Mouse (Mus musculus): ENCODE measurements around the gene Vmn1r20. TPM values are rescaled to one million over a fixed set of nuclear protein-coding genes. Genes with fewer than 3 reads are reported as not detected.
"Not testable (repeated sequence)": the region's sequence is repeated elsewhere in the genome, so short reads cannot be mapped to it uniquely, and the experiment has no call there.

Gene Vmn1r20
- not detected for total RNA-seq (2021)

DNA sequence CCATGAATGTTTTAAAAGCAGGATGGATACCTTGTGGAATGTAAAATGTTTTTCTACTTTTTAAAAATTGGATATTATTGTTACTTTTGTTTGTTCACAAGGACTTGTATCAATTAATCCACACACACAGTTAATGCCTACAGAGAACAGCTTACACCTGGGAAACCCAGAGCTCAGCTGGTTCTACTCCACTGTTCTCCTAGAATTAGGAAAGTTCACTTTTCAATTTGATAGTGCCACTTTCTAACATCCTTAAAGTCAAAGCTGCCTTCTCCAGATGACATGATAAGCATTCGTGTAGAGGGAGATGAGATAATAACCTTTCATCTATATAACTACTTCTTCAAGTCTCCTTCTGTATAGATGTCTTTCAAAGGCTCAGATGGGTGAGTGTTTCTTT is at the start of gene Vmn1r20:
TSS of gene Vmn1r20 (plus strand) at position 301 of the 400 bp plus-strand sequence.
- intact Hi-C loops (cut with DNase I) = no loop called here
- DNase-seq (ENCODE audit: low spot score) = no peak

DNA sequence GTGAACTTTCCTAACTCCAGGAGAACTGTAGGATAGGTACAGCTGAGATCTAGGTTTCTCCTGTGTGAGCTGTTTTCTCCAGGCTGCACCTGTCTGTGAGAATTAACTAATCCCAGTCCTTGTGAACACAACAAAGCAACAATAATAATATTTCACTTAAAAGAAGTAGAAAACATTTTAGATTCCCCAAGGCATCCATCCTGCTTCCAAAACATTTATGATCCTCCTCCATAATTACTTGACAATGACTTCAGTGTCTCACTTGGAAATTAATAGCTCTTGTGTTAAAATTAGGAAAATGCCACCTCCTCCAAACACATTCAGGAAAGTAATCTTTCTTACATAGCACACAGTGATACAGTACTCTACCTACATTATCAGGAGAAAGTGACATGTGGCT is 33.0 kb upstream of the Vmn1r20 start, which contains the start of gene Vmn1r18:
TSS of gene Vmn1r18 (minus strand) at position 101 of the 400 bp plus-strand sequence.
- DNase-seq (ENCODE audit: low spot score) = no peak
- intact Hi-C loops (cut with DNase I) = no loop called here

DNA sequence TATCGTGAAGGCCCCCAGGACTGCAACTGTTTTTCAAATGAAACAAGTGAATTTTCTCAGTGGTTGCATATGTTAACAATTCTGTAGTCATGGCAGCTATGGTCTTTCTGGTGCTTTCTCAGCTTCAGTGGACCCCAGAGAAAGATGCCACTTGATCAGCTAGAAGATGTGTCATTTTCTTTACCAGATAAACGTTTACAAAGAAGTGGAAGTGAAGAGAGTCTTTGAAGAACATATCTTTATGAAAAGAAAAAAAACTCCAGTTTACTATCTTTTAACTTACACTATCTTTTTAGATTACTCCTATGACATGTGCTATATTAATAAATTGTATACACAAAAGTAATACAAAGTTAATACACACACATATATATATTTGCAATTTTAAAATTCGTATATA is 25.2 kb upstream of the Vmn1r20 start, which contains the start of gene Vmn1r19:
TSS of gene Vmn1r19 (plus strand) at position 301 of the 400 bp plus-strand sequence.
- DNase-seq (ENCODE audit: low spot score); intact Hi-C loops (cut with DNase I): not testable (repeated sequence)

DNA sequence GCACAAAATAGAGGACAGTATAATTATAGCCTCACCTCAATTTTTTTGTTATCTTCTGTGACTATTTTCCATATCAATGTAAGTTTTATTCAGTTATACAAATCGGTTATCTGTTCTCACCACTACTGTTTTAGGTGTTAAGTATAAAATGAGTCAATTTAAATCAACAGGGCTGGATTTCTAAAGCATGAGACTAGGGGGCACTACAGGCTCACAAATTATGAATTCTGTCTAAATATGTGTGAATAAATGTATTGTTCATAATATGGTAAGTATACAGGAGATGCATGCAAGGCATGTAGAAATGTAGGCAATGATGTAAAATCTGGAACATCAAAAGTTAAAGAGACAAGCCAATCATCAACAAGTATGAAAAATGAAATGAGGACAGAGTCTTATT is 2.5 kb downstream of the Vmn1r20 start:
- no peak for DNase-seq (ENCODE audit: low spot score)

DNA sequence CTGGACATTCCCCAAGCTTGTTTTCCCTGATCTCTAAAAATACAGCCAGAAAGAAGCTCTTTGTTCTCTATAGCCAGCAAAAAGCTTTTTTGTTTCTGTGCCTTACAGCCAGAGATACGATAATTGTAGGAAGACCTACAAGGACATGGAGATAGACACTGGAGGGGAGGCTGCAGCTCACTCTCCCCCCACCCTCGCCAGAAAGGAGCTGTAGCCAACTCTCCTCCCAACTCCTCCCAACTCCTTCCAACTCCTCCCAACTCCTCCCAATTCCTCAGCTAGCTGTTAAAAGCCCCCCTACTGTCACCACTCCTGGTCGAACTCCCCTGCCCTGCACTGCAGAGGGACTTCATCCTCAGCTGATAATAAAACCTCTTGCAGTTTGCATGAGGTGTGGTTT is 39.4 kb downstream of the Vmn1r20 start:
- DNase-seq (ENCODE audit: low spot score); intact Hi-C loops (cut with DNase I): not testable (repeated sequence)

More for the DNA sequence above, 2.5 kb downstream of the Vmn1r20 start:
- intact Hi-C loops (cut with DNase I) = loop anchor here (1.0 kb wide), 1 partner anchor 139 kb away; no protein-coding TSS in a partner anchor

Other genes with a start within 250 kb of the Vmn1r20 start
- gene Vmn1r13, start 225.6 kb upstream of the Vmn1r20 start, total RNA-seq (2021) = not detected
- gene Vmn1r14, start 197.2 kb upstream of the Vmn1r20 start, total RNA-seq (2021) = not detected
- not detected for gene Vmn1r15, start 171.0 kb upstream of the Vmn1r20 start, total RNA-seq (2021)
- not detected for gene Vmn1r16, start 99.4 kb upstream of the Vmn1r20 start, total RNA-seq (2021)
- not detected for gene Vmn1r17, start 65.2 kb upstream of the Vmn1r20 start, total RNA-seq (2021)
- gene Vmn1r18, start 33.1 kb upstream of the Vmn1r20 start, total RNA-seq (2021) = not detected
- gene Vmn1r19, start 25.1 kb upstream of the Vmn1r20 start, total RNA-seq (2021) = not detected
- gene Ppm1k, start 106.5 kb downstream of the Vmn1r20 start, total RNA-seq (2021) = 10 to 100 TPM; 69.6 to 79.6 TPM
- gene Herc6, start 152.1 kb downstream of the Vmn1r20 start, total RNA-seq (2021) = 1 to 10 TPM; 2.2 to 2.5 TPM

Data from heart, postnatal 25 days (tissue).